Mouse (Mus musculus): ENCODE measurements around the gene Boll. TPM values are rescaled to one million over a fixed set of nuclear protein-coding genes. Genes with fewer than 3 reads are reported as not detected.

The Boll gene
- polyA plus RNA-seq, 1 experiment from 2014 or later: 0.20 TPM

DNA sequence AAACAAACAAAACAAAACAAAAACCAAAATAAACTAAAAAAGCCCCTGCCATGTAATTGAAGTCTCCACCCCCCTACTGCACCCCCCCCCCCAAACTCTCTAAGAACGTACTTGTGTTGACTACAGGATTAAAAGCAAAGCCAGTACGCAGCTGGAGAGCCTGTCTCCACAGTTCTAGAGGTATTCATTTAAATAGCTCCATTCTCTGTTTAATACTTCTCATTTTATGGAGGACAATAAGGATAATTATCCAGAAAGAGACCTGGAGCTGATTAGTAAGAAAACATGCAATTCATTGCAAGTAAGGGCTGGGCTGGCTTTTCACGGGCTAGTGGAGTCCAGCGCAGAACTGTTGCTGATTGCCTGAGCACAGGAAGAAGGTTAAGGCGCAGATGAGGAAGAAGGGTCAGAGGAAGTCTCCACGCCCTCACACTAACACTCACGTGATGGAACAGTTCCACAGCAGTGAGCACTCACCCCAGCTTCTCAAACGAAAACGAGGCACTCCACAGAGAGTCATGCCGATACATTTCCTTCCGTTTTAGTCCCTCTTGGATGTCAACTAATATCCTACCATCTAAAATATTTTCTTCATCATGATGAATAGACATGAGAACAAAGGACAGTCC, 148.0 kb downstream of the Boll start:
- 59% methylated on average over 11 of the region's 11 CpGs for WGBS
- Histone ChIP-seq H3K4me2 (no peak overlapping the region), H3K27me3 (no peaks in the 10 kb centered on the region), H3K36me3 (no peaks in the 10 kb centered on the region), H3K9ac (no peak overlapping the region), H3K4me1 (peaks cover 20% of the 10 kb centered on the region; the same call in 1 of the 2 replicates), H3K9me3 (no peaks in the 10 kb centered on the region), H3K4me3 (no peak overlapping the region), H3K27ac (peak overlapping the region; percentile 18; the same call in 1 of the 2 replicates)
- no peak for ATAC-seq (ENCODE audit: borderline replicate concordance, extremely low read depth, low FRiP score, low TSS enrichment)

DNA sequence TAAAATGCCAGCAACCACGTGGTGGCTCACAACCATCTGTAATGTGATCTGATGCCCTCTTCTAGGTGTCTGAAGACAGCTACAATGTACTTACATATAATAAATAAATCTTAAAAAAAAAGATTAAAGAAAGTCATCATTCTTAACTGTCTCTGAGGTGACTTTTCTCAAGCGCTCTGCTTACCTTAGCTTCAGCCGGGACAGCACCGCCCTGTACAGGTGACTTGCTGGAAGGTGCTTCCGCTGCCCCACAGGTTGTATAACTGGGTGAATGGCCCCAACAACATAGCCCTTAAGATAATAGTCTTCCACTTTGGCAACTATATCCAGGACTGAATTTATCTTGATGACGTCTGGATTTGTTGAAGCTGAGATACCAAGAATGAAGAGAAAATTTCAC, 149.3 kb downstream of the Boll start:
- Histone ChIP-seq H3K9me3 (no peaks in the 10 kb centered on the region), H3K27me3 (no peaks in the 10 kb centered on the region), H3K4me3 (no peak overlapping the region), H3K9ac (no peak overlapping the region), H3K27ac (no peak overlapping the region), H3K4me2 (no peak overlapping the region), H3K36me3 (no peaks in the 10 kb centered on the region), H3K4me1 (peaks cover 16% of the 10 kb centered on the region; the same call in 1 of the 2 replicates)
- no peak for ATAC-seq (ENCODE audit: borderline replicate concordance, extremely low read depth, low FRiP score, low TSS enrichment)
- WGBS: 61% methylated on average over 6 of the region's 6 CpGs

DNA sequence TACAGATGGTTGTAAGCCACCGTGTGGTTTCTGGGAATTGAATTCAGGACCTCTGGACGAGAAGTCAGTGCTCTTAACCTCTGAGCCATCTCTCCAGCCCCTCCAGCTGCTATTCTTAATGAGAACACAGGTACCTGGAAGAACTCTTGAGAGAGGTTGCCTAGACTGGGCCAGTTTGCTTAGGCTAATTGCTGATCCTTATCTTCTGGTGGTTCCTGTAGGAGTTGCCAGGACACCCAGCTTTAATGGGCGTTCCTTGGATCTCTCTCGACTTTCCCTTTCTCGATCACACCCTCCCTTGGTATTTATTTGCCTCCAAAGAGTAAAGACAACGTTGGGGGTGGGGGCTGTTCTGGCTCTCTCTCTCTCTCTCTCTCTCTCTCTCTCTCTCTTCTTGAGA, 149.8 kb downstream of the Boll start:
- no peak overlapping the region for H3K4me3 ChIP-seq
- H3K27me3 ChIP-seq: no peaks in the 10 kb centered on the region
- H3K27ac ChIP-seq: no peak overlapping the region
- no peaks in the 10 kb centered on the region for H3K36me3 ChIP-seq
- 42% methylated on average over 6 of the region's 6 CpGs for WGBS
- no peaks in the 10 kb centered on the region for H3K9me3 ChIP-seq
- H3K4me1 ChIP-seq: peaks cover 16% of the 10 kb centered on the region; the same call in 1 of the 2 replicates
- ATAC-seq (ENCODE audit: borderline replicate concordance, extremely low read depth, low FRiP score, low TSS enrichment): 0 out of 2 replicates have a peak, but pooled peaks have one; percentile 56
- H3K9ac ChIP-seq: no peak overlapping the region
- 0 out of 2 replicates have a peak overlapping the region, but pooled peaks have one; percentile 4 for H3K4me2 ChIP-seq

DNA sequence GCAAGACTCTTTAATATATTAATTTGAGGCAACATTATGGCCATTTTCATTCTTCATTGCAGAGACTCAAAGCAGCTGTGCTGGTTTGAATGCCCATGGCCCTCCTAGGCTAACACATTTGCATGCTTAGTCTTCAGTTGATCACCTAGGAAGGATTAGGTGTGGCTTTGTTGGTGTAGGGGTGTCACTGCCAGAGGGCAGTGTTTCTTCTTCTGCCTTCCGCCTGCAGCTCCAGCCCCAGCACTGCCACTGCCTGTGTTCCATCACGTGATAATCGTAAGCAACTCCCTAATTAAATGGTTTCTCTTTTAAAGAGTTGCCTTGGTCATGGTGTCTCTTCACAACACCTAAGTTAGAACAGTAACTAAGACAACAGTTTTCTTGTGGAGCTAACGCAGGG, 150.5 kb downstream of the Boll start:
- ATAC-seq (ENCODE audit: borderline replicate concordance, extremely low read depth, low FRiP score, low TSS enrichment): no peak
- H3K4me2 ChIP-seq: no peak overlapping the region
- no peaks in the 10 kb centered on the region for H3K27me3 ChIP-seq
- WGBS: 70% methylated on average over 4 of the region's 4 CpGs
- no peaks in the 10 kb centered on the region for H3K36me3 ChIP-seq
- no peak overlapping the region for H3K4me3 ChIP-seq
- no peak overlapping the region for H3K27ac ChIP-seq
- no peak overlapping the region for H3K9ac ChIP-seq
- H3K4me1 ChIP-seq: peaks cover 16% of the 10 kb centered on the region; the same call in 1 of the 2 replicates
- H3K9me3 ChIP-seq: no peaks in the 10 kb centered on the region

- Histone ChIP-seq H3K27ac (no peak overlapping the region), H3K27me3 (no peaks in the 10 kb centered on the region), H3K9ac (no peak overlapping the region), H3K4me1 (peaks cover 10% of the 10 kb centered on the region; the same call in 1 of the 2 replicates), H3K36me3 (no peaks in the 10 kb centered on the region), H3K4me2 (no peak overlapping the region), H3K9me3 (no peaks in the 10 kb centered on the region), H3K4me3 (no peak overlapping the region)
- ATAC-seq (ENCODE audit: borderline replicate concordance, extremely low read depth, low FRiP score, low TSS enrichment): no peak
- 72% methylated on average over 8 of the region's 8 CpGs for WGBS
Observed at GRCm38 (mm10) chr1:55211081-55211480, 152.2 kb downstream of the Boll start.

GRCm38 (mm10) chr1:55210202-55210965, 152.9 kb downstream of the Boll start:
- Histone ChIP-seq H3K9me3 (no peaks in the 10 kb centered on the region), H3K4me2 (no peak overlapping the region; the same call in 1 of the 2 replicates), H3K36me3 (no peaks in the 10 kb centered on the region), H3K4me1 (0 out of 2 replicates have a peak, but pooled peaks cover 10% of the 10 kb centered on the region), H3K9ac (no peak overlapping the region), H3K4me3 (no peak overlapping the region), H3K27me3 (no peaks in the 10 kb centered on the region), H3K27ac (no peak overlapping the region)
- WGBS: 49% methylated on average over 12 of the region's 12 CpGs
- no peak for ATAC-seq (ENCODE audit: borderline replicate concordance, extremely low read depth, low FRiP score, low TSS enrichment)

DNA sequence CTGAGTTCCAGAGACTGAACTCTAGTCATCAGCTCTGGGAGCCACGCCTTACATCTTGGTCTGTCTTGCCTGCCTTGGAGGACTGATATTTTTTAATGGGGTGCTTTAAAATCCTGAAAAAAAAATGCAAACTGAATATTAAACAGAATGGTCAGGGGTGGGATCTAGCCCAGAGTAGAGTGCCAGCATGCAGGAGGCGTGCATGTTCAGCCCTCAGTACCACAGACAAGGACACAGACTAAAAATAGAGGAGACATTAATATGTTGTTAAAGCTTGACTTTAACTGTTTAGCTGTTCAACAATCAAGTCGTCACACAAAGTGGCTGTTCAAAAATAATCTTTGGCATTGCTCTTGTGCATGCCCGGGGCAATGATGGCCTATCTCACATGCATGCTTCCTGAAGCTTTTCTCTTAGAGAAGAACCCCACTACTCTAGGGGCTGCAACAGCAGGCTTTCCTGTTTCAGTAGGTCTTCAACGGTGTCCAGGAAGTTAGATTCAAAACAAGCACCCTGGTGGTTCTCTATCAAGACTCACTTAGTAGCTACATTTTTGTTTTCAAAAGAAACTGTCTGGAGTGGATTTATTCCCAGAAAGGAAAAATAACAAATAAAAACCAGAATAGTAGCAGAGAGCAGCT, 154.6 kb downstream of the Boll start:
- Histone ChIP-seq H3K4me3 (no peak overlapping the region), H3K27ac (peak overlapping the region; percentile 10; the same call in 1 of the 2 replicates), H3K4me1 (0 out of 2 replicates have a peak, but pooled peaks cover 6% of the 10 kb centered on the region), H3K9me3 (no peaks in the 10 kb centered on the region), H3K9ac (no peak overlapping the region), H3K4me2 (no peak overlapping the region), H3K36me3 (peaks cover 2% of the 10 kb centered on the region; the same call in 1 of the 2 replicates), H3K27me3 (no peaks in the 10 kb centered on the region)
- ATAC-seq (ENCODE audit: borderline replicate concordance, extremely low read depth, low FRiP score, low TSS enrichment): no peak
- WGBS: 53% methylated on average over 5 of the region's 5 CpGs

GRCm38 (mm10) chr1:55207561-55207960, 155.7 kb downstream of the Boll start:
- 0 out of 2 replicates have a peak, but pooled peaks cover 3% of the 10 kb centered on the region for H3K4me1 ChIP-seq
- no peak overlapping the region for H3K9ac ChIP-seq
- peaks cover 4% of the 10 kb centered on the region; the same call in 1 of the 2 replicates for H3K36me3 ChIP-seq
- no peaks in the 10 kb centered on the region for H3K27me3 ChIP-seq
- ATAC-seq (ENCODE audit: borderline replicate concordance, extremely low read depth, low FRiP score, low TSS enrichment): no peak
- WGBS: 86% methylated on average over 6 of the region's 6 CpGs
- no peaks in the 10 kb centered on the region for H3K9me3 ChIP-seq
- no peak overlapping the region for H3K4me2 ChIP-seq
- no peak overlapping the region for H3K4me3 ChIP-seq
- H3K27ac ChIP-seq: no peak overlapping the region

DNA sequence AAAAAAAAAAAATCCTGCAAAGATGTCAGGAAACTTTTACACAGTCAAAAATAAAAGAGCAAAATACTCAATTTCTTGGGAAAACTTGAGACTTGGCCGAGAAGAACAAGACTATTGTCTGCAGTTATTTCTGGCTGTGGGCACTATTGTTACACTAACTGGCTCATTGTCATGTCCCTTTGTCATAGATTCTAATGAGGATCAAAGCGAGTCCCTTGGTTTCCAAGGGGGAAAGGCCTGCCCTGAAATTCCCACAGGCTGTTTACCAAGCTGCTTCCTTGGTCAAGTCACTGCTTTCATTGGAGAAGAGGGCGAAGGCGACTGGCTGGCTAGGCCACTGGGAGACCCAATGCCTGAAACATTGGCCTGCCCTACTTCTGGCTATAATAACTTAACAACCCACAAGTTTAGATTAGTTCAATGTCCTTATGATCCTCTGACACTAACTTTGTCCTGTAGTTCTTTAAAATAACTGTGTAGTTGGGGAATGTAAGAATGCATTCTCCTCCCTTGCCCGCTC, 157.4 kb downstream of the Boll start:
- Histone ChIP-seq H3K27me3 (no peaks in the 10 kb centered on the region), H3K9ac (no peak overlapping the region), H3K27ac (no peak overlapping the region), H3K36me3 (peaks cover 4% of the 10 kb centered on the region; the same call in 1 of the 2 replicates), H3K9me3 (no peaks in the 10 kb centered on the region), H3K4me2 (no peak overlapping the region), H3K4me3 (no peak overlapping the region), H3K4me1 (peaks cover 9% of the 10 kb centered on the region; the same call in 1 of the 2 replicates)
- no peak for ATAC-seq (ENCODE audit: borderline replicate concordance, extremely low read depth, low FRiP score, low TSS enrichment)
- 65% methylated on average over 5 of the region's 5 CpGs for WGBS

DNA sequence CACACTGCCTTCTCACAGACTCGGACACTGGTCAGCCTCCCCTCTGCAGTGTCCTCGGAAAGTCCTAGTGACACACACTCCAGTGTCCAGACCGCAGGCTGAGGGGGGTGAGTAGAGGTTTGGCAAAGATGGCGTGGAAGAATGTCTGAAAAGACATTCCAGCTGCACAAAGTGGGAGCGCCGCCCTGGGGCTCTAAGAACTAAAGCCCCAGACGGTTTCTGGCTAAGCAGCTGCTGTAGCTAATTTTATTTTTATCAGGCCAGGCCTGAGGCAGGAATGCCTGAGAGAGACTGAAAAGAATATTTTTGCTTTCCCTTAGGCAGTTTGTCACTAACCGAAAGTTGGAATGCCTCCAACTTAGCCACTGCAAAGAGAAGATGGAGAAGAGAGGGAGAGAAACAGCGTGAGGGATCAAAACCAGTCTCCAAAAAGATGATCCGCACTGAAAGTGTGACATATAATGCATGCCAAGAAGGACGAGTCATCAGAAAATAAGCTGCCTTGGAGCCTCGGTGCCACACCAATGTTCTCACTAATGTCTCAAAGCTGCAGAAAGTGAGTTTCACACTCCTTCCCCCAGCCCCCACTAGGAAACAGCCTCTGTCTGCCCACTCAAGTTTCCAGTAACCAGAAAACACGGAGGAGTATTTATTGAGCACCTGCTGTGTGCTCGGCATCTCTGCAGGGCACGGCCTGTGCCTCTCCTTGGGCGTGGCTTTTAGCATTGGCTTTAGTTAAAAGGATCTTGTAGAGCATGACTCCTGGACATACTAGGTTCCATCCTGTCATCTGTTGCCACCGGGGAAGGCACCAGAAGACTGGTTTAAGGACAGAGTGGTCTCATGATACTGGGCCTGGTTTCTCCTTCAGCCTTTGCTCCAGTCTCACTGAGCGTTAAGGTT, 161.2 kb downstream of the Boll start:
- Histone ChIP-seq H3K9me3 (no peaks in the 10 kb centered on the region), H3K4me1 (peaks cover 12% of the 10 kb centered on the region; the same call in 1 of the 2 replicates), H3K4me2 (peak overlapping the region; percentile 19), H3K4me3 (no peak overlapping the region), H3K36me3 (peaks cover 4% of the 10 kb centered on the region; the same call in 1 of the 2 replicates), H3K27me3 (no peaks in the 10 kb centered on the region), H3K9ac (no peak overlapping the region), H3K27ac (peak overlapping the region; percentile 65)
- WGBS: 52% methylated on average over 18 of the region's 18 CpGs
- peak; percentile 68 for ATAC-seq (ENCODE audit: borderline replicate concordance, extremely low read depth, low FRiP score, low TSS enrichment)

- Histone ChIP-seq H3K36me3 (peaks cover 3% of the 10 kb centered on the region; the same call in 1 of the 2 replicates), H3K27ac (no peak overlapping the region), H3K4me1 (peaks cover 15% of the 10 kb centered on the region), H3K4me2 (no peak overlapping the region), H3K4me3 (no peak overlapping the region), H3K9ac (no peak overlapping the region), H3K27me3 (no peaks in the 10 kb centered on the region), H3K9me3 (no peaks in the 10 kb centered on the region)
- 37% methylated on average over 3 of the region's 3 CpGs for WGBS
- no peak for ATAC-seq (ENCODE audit: borderline replicate concordance, extremely low read depth, low FRiP score, low TSS enrichment)
Observed at GRCm38 (mm10) chr1:55198719-55199118, 164.6 kb downstream of the Boll start.
